ENCODE assay signal across 9 mouse cellular contexts in the genomic region with DNA sequence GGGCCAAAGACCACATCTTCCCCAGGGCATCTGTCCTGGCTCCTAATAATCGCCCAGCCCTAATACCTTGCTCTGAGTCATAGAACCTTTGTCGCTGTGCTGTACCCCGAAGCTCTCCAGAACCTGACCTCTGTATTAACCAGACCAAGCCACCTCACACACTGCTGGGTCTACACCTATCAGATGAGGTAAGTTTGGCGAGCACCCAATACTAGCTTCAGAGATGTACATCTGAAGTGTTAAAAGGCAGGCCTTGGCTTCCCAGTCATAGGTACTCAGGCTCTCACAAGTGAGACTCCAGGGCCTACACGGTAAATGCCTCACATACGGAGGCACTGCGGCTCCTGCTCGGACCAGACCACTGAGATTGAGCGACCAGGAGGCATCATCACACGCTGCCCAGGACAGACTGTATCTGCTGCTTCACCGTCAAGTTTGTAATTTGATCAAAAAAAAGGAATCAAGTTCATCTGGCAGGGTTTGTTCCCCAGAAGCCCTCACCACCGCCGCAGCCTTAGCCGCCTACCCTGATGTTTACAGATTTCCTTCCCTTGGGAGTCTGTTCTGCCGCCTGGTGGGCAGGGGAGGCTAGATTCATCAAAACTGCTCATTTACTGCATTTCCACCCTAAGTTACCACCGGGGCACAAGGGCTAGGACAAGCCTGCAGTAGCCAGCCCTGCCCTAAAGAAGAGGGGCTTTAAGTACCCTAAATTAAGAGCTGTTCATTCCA. TPM values are rescaled to one million over a fixed set of nuclear protein-coding genes. Genes with fewer than 3 reads are reported as not detected.
DNase-seq lines count a peak whose midpoint lies in the region; ATAC-seq and TF ChIP-seq lines count a peak whose summit lies in the region.
"Had no signal": no experiment of that assay in that cellular context is flagged by ENCODE, and none has a peak within 500 bp of the region (broad histone marks: within the 10 kb centered on the region; RNA-seq: fewer than 3 reads in every experiment).

No protein-coding gene starts in this region.

- peaks cover 43% of the 10 kb centered on the region for H3K36me3 ChIP-seq in midbrain, embryonic 13.5 days

- no peak for TF ChIP-seq POLR2A in embryonic fibroblast, embryonic 13.5 days (IDR thresholded peaks at IDR 0.05; ENCODE audit: low read depth, low read length)

- H3K9ac ChIP-seq in midbrain, embryonic 13.5 days (replicated peaks), result peak overlapping the region; percentile 86; the same call in 1 of the 2 replicates

- H3K9me3 ChIP-seq in midbrain, embryonic 13.5 days, result no peaks in the 10 kb centered on the region

- peak; percentile 41 for DNase-seq in layer of hippocampus, postnatal 25 days (ENCODE audit: extremely low spot score in 1 of 2, low spot score in 1 of 2)
- DNase-seq in layer of hippocampus, adult 9-11 months, result no peak
- peak; percentile 75 for DNase-seq in MN1 (ENCODE audit: low spot score)
- DNase-seq in heart, postnatal 14 days, result no peak
- DNase-seq in kidney, postnatal 10 days, result no peak
- DNase-seq: kidney, adult 18-20 months had no signal

- ATAC-seq in midbrain, embryonic 13.5 days, result no peak
- no peak for ATAC-seq in activated CD4-positive, CD25-positive, alpha-beta regulatory T cell, adult 4 months

- H3K4me1 ChIP-seq in embryonic fibroblast, embryonic 13.5 days (ENCODE audit: control insufficient read depth, insufficient read depth, low read length), result peaks cover 7% of the 10 kb centered on the region
- peaks cover 61% of the 10 kb centered on the region for H3K4me1 ChIP-seq in midbrain, embryonic 13.5 days (replicated peaks)

- H3K4me2 ChIP-seq in midbrain, embryonic 13.5 days (replicated peaks), result peak overlapping the region; percentile 73

- TF ChIP-seq CTCF in embryonic fibroblast, embryonic 13.5 days (IDR thresholded peaks at IDR 0.05; ENCODE audit: borderline replicate concordance, insufficient read depth, low read length), result no peak

- 78% methylated on average over 16 of the region's 16 CpGs for WGBS in midbrain, embryonic 13.5 days

- intact Hi-C loops in heart, postnatal 14 days (cut with DNase I), result no loop called here

- H3K27ac ChIP-seq in embryonic fibroblast, embryonic 13.5 days (ENCODE audit: insufficient read depth, low read length), result no peak overlapping the region
- H3K27ac ChIP-seq in midbrain, embryonic 13.5 days, result no peak overlapping the region

- peak overlapping the region; percentile 53 for H3K4me3 ChIP-seq in embryonic fibroblast, embryonic 13.5 days (ENCODE audit: insufficient read depth, low read length)
- H3K4me3 ChIP-seq in midbrain, embryonic 13.5 days (replicated peaks), result 0 out of 2 replicates have a peak overlapping the region, but pooled peaks have one; percentile 84

- H3K27me3 ChIP-seq in midbrain, embryonic 13.5 days, result no peaks in the 10 kb centered on the region

RNA-seq across cellular contexts. Expression of a gene that starts 2.2 kb away (rescaled TPM):
- 100 to 1,000 TPM; 205 to 212 TPM for total RNA-seq in layer of hippocampus, postnatal 25 days (2021)
- polyA plus RNA-seq in embryonic fibroblast, embryonic 13.5 days (2011; ENCODE audit: insufficient read length, low read depth, missing spikeins), result 105 and 138 TPM in 2 replicates
- 84.2 and 86.8 TPM in 2 replicates for polyA plus RNA-seq in midbrain, embryonic 13.5 days (2015; fragmentation: Nextera tagmentation; extraction: Ambion mirVana)
- 10 to 100 TPM; 21.9 to 29.4 TPM for polyA plus RNA-seq in activated CD4-positive, CD25-positive, alpha-beta regulatory T cell, adult 4 months (2017; shearing (Covaris generic))
- 10 to 100 TPM; 40.8 to 42.3 TPM for total RNA-seq in heart, postnatal 14 days (2021)

RNA-seq across cellular contexts. Expression of a gene that starts 44.8 kb away (rescaled TPM):
- 1 to 10 TPM; 3.5 to 4.0 TPM for total RNA-seq in layer of hippocampus, postnatal 25 days (2021)
- polyA plus RNA-seq in embryonic fibroblast, embryonic 13.5 days (2011; ENCODE audit: insufficient read length, low read depth, missing spikeins), result 75.9 and 142 TPM in 2 replicates
- 0.19 and 0.34 TPM in 2 replicates for polyA plus RNA-seq in midbrain, embryonic 13.5 days (2015; fragmentation: Nextera tagmentation; extraction: Ambion mirVana)
- not detected for polyA plus RNA-seq in activated CD4-positive, CD25-positive, alpha-beta regulatory T cell, adult 4 months (2017; shearing (Covaris generic))
- total RNA-seq in heart, postnatal 14 days (2021), result 1 to 10 TPM; 5.7 to 6.1 TPM

RNA-seq across cellular contexts. Expression of a gene that starts 57.3 kb away (rescaled TPM):
- 10 to 100 TPM; 15.3 to 19.3 TPM for total RNA-seq in layer of hippocampus, postnatal 25 days (2021)
- 27.3 and 32.0 TPM in 2 replicates for polyA plus RNA-seq in embryonic fibroblast, embryonic 13.5 days (2011; ENCODE audit: insufficient read length, low read depth, missing spikeins)
- polyA plus RNA-seq in midbrain, embryonic 13.5 days (2015; fragmentation: Nextera tagmentation; extraction: Ambion mirVana), result 16.8 and 19.7 TPM in 2 replicates
- 10 to 100 TPM in 1 of 2 experiments, 1 to 10 TPM in 1; 9.0 to 12.0 TPM for polyA plus RNA-seq in activated CD4-positive, CD25-positive, alpha-beta regulatory T cell, adult 4 months (2017; shearing (Covaris generic))
- 10 to 100 TPM; 13.6 to 15.4 TPM for total RNA-seq in heart, postnatal 14 days (2021)

Comparison
In these comparisons a context has a peak if more than half of its experiments do, and no peak if none do; other contexts are left out.
1. DNase-seq: peak in layer of hippocampus, postnatal 25 days (2 of 2) and MN1 (single experiment); none in layer of hippocampus, adult 9-11 months (single experiment), heart, postnatal 14 days (0 of 2) and kidney, postnatal 10 days (single experiment).
2. RNA of a gene that starts 44.8 kb away (polyA plus RNA-seq): 75.9 to 142 TPM in embryonic fibroblast, embryonic 13.5 days; 0.19 to 0.34 TPM in midbrain, embryonic 13.5 days and not detected in activated CD4-positive, CD25-positive, alpha-beta regulatory T cell, adult 4 months; every median in the first group is over 10 times any median in the second.